In genomic region chr2:144069663-144070062, GRCm38 (mm10) we compare ENCODE assay signal across 45 mouse cellular contexts. TPM values are rescaled to one million over a fixed set of nuclear protein-coding genes. Genes with fewer than 3 reads are reported as not detected.
"Had no signal": no experiment of that assay in that cellular context is flagged by ENCODE, and none has a peak within 500 bp of the region (broad histone marks: within the 10 kb centered on the region; RNA-seq: fewer than 3 reads in every experiment).

No protein-coding gene starts in this region.

- DNase-seq: liver; liver, embryonic 13.5 days; liver, postnatal 0 days; lung, adult 18-20 months; lung, adult 2 months; lung, embryonic 14.5 days; lung, postnatal 10 days; lung, postnatal 14 days; lung, postnatal 36 days; lung, postnatal 4 days; midbrain, embryonic 14.5 days had no signal

- H3K27ac ChIP-seq: limb, embryonic 10.5 days; limb, embryonic 12.5 days; limb, embryonic 15.5 days; liver, embryonic 12.5 days; liver, embryonic 13.5 days; liver, embryonic 14.5 days; liver, embryonic 15.5 days; lung, embryonic 15.5 days; macrophage; midbrain, embryonic 10.5 days; midbrain, embryonic 12.5 days; midbrain, embryonic 13.5 days; midbrain, embryonic 15.5 days had no signal

- H3K36me3 ChIP-seq: limb, embryonic 10.5 days; limb, embryonic 12.5 days; limb, embryonic 13.5 days; limb, embryonic 15.5 days; liver, embryonic 12.5 days; liver, embryonic 13.5 days; liver, embryonic 15.5 days; lung, embryonic 15.5 days; midbrain, embryonic 10.5 days; midbrain, embryonic 12.5 days; midbrain, embryonic 13.5 days; midbrain, embryonic 15.5 days had no signal

- ATAC-seq: liver, embryonic 12.5 days; liver, postnatal 0 days; lung, postnatal 0 days; midbrain, embryonic 13.5 days; midbrain, embryonic 15.5 days; midbrain, embryonic 16.5 days had no signal

- H3K9me3 ChIP-seq: limb, embryonic 10.5 days; limb, embryonic 12.5 days; limb, embryonic 15.5 days; liver, embryonic 12.5 days; liver, embryonic 13.5 days; liver, embryonic 15.5 days; lung, embryonic 15.5 days; midbrain, embryonic 10.5 days; midbrain, embryonic 12.5 days; midbrain, embryonic 15.5 days had no signal

- H3K27me3 ChIP-seq: limb, embryonic 12.5 days; limb, embryonic 13.5 days; limb, embryonic 15.5 days; liver, embryonic 12.5 days; liver, embryonic 13.5 days; liver, embryonic 15.5 days; lung, embryonic 15.5 days; midbrain, embryonic 12.5 days; midbrain, embryonic 13.5 days; midbrain, embryonic 15.5 days had no signal

- H3K4me2 ChIP-seq: limb, embryonic 12.5 days; limb, embryonic 13.5 days; limb, embryonic 15.5 days; liver, embryonic 11.5 days; liver, embryonic 12.5 days; liver, embryonic 13.5 days; liver, embryonic 15.5 days; lung, embryonic 14.5 days; lung, embryonic 15.5 days; midbrain, embryonic 11.5 days; midbrain, embryonic 12.5 days; midbrain, embryonic 13.5 days; midbrain, embryonic 15.5 days had no signal

- H3K4me3 ChIP-seq: limb, embryonic 10.5 days; limb, embryonic 12.5 days; limb, embryonic 13.5 days; limb, embryonic 15.5 days; liver, embryonic 12.5 days; liver, embryonic 13.5 days; liver, embryonic 15.5 days; lung, embryonic 15.5 days; midbrain, embryonic 10.5 days; midbrain, embryonic 12.5 days; midbrain, embryonic 13.5 days; midbrain, embryonic 15.5 days; myocyte had no signal

- H3K9ac ChIP-seq: limb, embryonic 12.5 days; limb, embryonic 13.5 days; limb, embryonic 15.5 days; liver, embryonic 12.5 days; liver, embryonic 13.5 days; liver, embryonic 14.5 days; liver, embryonic 15.5 days; liver, postnatal 0 days; lung, embryonic 14.5 days; lung, embryonic 15.5 days; midbrain, embryonic 12.5 days; midbrain, embryonic 13.5 days; midbrain, embryonic 15.5 days had no signal

- H3K4me1 ChIP-seq: limb, embryonic 10.5 days; limb, embryonic 12.5 days; liver, embryonic 15.5 days; lung, embryonic 15.5 days had no signal

RNA-seq across cellular contexts. Expression of gene Banf2, which starts 36.8 kb away (rescaled TPM):
- total RNA-seq: left cerebral cortex, adult 8-10 months; left cerebral cortex, postnatal 10 days; left cerebral cortex, postnatal 14 days; left cerebral cortex, postnatal 25 days; left cerebral cortex, postnatal 36 days; left cerebral cortex, postnatal 4 days; liver, adult 2 months; megakaryocyte, adult 5-6 weeks; megakaryocyte-erythroid progenitor cell, adult 5-6 weeks; midbrain, postnatal 0 days; monocyte, adult 5-6 weeks had no signal
- polyA plus RNA-seq: limb, embryonic 10.5 days; limb, embryonic 11.5 days; limb, embryonic 12.5 days; limb, embryonic 13.5 days; limb, embryonic 14.5 days; limb, embryonic 15.5 days; liver, adult 2 months; liver, embryonic 11.5 days; liver, embryonic 12.5 days; liver, embryonic 13.5 days; liver, embryonic 14.5 days; liver, embryonic 15.5 days; liver, embryonic 16.5 days; liver, postnatal 0 days; lung, adult 2 months; lung, embryonic 14.5 days; lung, embryonic 15.5 days; lung, embryonic 16.5 days; lung, postnatal 0 days; macrophage; midbrain, embryonic 10.5 days; midbrain, embryonic 11.5 days; midbrain, embryonic 12.5 days; midbrain, embryonic 13.5 days; midbrain, embryonic 14.5 days; midbrain, embryonic 15.5 days; midbrain, embryonic 16.5 days; midbrain, postnatal 0 days; myocyte; neural tube, embryonic 11.5 days had no signal
